Mouse (Mus musculus) mesoderm, embryonic 11.5 days (tissue): ENCODE results near the gene Ypel4.
A peak's percentile ranks its signal among the peaks of the same experiment; 100 is the strongest.

Source experiments
- DNase-seq: peaks from one replicate; pipeline ENCODE4 v3.0.0-alpha.2; 2012; ENCODE audit warnings: low read depth, low spot score

Ypel4 gene

GRCm38 (mm10) chr2:84758542-84759127 is 24.8 kb downstream of the Ypel4 start:
- DNase-seq, result peak; percentile 64

- DNase-seq, result no peak
Measured at GRCm38 (mm10) chr2:84760777-84761176, 26.9 kb downstream of the Ypel4 start.

GRCm38 (mm10) chr2:84761309-84761708 is 27.5 kb downstream of the Ypel4 start:
- DNase-seq, result no peak

- DNase-seq, result no peak
Measured at GRCm38 (mm10) chr2:84761840-84762239, 28.0 kb downstream of the Ypel4 start.

- DNase-seq, result no peak
Measured at GRCm38 (mm10) chr2:84762295-84762694, 28.4 kb downstream of the Ypel4 start.

- DNase-seq, result no peak
Measured at GRCm38 (mm10) chr2:84762818-84763217, 29.0 kb downstream of the Ypel4 start.

GRCm38 (mm10) chr2:84770501-84770900 is 36.6 kb downstream of the Ypel4 start:
- DNase-seq, result no peak

GRCm38 (mm10) chr2:84772454-84772853 is 38.6 kb downstream of the Ypel4 start:
- DNase-seq, result no peak

- DNase-seq, result no peak
Measured at GRCm38 (mm10) chr2:84773195-84773594, 39.3 kb downstream of the Ypel4 start.

GRCm38 (mm10) chr2:84774751-84775150 is 40.9 kb downstream of the Ypel4 start:
- peak; percentile 87 for DNase-seq

GRCm38 (mm10) chr2:84775241-84775640 is 41.4 kb downstream of the Ypel4 start, which contains the start of gene Serping1:
Serping1 (minus strand) TSS chr2:84775444.
- no peak for DNase-seq

GRCm38 (mm10) chr2:84775665-84776064 is 41.8 kb downstream of the Ypel4 start:
- no peak for DNase-seq

- no peak for DNase-seq
Measured at GRCm38 (mm10) chr2:84777706-84778105, 43.8 kb downstream of the Ypel4 start.

- no peak for DNase-seq
Measured at GRCm38 (mm10) chr2:84779210-84779609, 45.4 kb downstream of the Ypel4 start.

GRCm38 (mm10) chr2:84783315-84783714 is 49.5 kb downstream of the Ypel4 start:
- no peak for DNase-seq

GRCm38 (mm10) chr2:84783840-84784566 is 50.1 kb downstream of the Ypel4 start:
- DNase-seq, result no peak
